Mouse (Mus musculus): ENCODE results near the gene Zfp995. TPM values are rescaled to one million over a fixed set of nuclear protein-coding genes. Genes with fewer than 3 reads are reported as not detected.

Zfp995 gene
- 5.3 and 5.6 TPM in 2 replicates for polyA plus RNA-seq (2012; rRNA removed)

DNA sequence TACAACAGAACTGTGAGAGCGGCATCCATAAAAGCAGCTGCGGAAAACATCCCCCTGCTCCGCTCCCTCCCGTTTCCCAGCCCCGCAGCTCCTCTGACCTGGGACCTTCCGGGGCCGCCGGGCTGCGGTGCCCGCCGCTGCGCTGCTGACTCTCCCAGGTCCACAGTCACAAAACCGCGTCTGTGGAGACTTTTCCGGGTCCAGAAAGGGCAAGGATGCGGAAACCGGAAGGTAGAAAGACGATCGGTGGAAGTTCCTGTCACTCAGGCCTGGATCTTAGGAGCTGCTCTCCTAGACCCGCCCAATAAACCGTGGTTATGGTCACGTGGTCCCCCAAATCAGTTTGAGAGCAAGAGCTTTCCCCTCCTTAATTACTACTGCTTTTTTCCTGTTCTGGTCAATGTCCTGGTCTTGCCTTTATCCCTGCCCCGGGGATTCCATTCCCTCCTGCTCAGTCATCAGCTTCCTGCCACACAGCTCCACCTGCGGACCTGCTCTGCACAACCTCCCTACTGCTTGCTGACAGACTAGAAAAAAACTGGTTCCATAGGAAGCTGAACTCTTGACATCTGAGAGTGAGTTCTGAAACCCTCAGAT lies at the start of gene Zfp995:
Zfp995 (minus strand) TSS at position 471 of the 597 bp plus-strand sequence.

DNA sequence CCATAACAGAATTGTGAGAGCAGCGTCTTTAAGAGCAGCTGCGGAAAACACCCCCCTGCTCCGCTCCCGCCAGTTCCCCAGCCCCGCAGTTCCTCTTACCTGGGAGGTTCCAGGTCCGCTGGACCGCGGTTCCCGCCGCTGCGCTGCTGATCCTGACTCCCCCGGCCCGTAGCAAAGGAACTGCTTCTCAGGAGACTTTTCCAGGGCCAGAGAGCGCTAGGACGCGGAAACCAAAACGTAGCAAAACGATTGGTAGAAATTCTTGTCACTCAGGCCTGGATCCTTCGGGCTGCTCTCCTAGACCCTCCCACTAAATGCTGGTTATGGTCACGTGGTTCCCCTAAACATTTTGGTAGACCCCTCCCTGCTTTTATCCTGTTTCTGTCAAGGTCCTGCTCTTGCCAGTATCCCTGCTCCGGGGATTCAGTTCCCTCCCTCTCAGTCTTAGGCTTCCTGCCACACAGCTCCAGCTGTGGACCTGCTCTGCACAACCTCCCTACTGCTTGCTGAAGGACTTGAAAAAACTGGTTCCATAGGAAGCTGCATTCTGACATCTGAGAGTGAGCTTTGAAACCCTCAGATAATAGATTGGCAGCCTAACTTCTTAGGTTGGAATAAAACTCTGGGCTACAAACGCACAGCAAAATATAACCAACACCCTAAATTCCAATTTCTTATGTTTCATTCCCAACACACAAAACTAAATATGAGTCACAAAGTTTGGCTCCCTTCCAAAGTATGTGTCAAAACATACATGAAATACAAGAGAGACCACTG lies 64.0 kb downstream of the Zfp995 start, which contains the start of gene Zfp820:
Zfp820 (minus strand) TSS at position 228 of the 777 bp plus-strand sequence.

Other genes with a start within 250 kb of the Zfp995 start
- 9.6 and 10.0 TPM in 2 replicates for gene Gm10226, start 218.1 kb downstream of the Zfp995 start, polyA plus RNA-seq (2012; rRNA removed)
- 15.0 and 19.1 TPM in 2 replicates for gene Zfp760, start 202.2 kb downstream of the Zfp995 start, polyA plus RNA-seq (2012; rRNA removed)
- 7.2 and 7.5 TPM in 2 replicates for gene Zfp229, start 179.1 kb downstream of the Zfp995 start, polyA plus RNA-seq (2012; rRNA removed)
- gene Zfp820, start 64.2 kb downstream of the Zfp995 start, polyA plus RNA-seq (2012; rRNA removed): 1.7 and 2.1 TPM in 2 replicates
- gene Zfp942, start 52.5 kb upstream of the Zfp995 start, polyA plus RNA-seq (2012; rRNA removed): 9.4 and 11.0 TPM in 2 replicates
- gene Zfp943, start 52.6 kb upstream of the Zfp995 start, polyA plus RNA-seq (2012; rRNA removed): 12.8 and 13.5 TPM in 2 replicates

Data from central nervous system, embryonic 14 days (tissue).